Mouse (Mus musculus): ENCODE measurements at regions not wholly inside any gene's neighbourhood (a gene's known extent, or its start where the extent isn't known, plus 50 kb on each side); places are given as distances from the start of the nearest gene placed in this dataset.
A peak's percentile ranks its signal among the peaks of the same experiment; 100 is the strongest.

DNA sequence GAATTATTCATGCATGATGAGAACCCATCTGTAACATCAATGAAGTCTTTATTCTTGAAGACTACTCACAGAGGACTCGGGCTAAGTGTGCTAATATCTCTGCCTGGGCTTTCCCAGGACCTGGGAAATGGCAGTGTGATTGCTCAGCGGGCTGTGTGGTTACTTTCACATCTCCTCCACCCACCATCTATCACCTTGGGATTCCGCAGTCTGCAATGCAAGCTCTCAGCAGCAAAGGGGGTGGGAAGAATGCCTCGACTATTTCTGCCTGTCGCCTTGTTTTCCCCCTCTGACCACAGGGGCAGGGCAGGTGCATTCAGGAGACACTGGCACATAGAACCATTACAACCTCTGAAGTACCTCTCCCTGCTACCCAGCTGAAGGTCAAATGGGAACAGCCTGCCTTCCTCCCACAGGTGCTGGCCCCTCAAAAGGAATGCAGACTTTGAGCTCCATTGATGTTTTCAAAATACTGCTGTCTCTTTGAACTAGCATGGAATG, 319.9 kb downstream of the Sox4 start:
- no peak for DNase-seq

DNA sequence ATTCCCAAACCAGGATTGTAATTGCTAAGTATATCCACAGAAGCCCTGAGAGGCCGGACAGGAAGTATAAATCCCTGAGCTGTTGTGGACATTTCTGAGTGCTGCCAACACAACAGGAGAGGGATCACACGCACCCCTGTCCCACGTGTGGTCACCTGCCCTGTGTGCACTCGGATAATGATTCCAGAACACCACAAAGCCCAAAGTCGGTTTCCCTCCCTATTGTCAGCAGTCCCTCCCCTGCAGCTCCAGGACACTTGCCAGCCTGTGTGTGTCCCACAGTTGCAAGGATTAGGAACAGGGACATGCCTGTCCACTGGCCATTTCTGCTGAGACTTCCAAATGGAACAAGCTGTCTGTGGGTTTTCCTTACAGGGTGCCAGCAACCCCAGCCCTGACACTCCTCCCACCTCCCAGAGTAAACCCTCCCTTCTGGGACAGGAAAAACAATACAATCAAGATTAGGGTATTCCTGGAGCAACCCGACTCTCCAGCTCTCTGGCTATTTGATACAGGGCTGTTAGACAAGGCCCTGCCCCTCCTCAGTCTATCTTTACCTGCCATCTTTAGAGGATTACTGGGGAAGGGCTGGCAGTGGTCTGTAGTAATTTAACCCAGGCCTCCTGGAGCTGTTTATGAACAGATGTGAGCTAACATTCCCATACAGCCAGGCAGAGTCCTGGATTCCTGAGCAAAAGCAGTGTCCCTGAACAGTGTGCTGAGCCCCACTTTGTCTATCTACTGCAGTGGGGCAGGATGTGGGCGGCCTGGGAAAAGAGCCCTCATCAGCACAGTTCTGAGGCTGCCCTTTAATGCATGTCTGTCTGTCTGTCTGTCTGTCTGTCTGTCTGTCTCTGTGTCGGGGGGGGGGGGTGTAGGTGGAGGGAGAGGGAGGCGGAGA, 323.8 kb downstream of the Sox4 start:
- DNase-seq: no peak

DNA sequence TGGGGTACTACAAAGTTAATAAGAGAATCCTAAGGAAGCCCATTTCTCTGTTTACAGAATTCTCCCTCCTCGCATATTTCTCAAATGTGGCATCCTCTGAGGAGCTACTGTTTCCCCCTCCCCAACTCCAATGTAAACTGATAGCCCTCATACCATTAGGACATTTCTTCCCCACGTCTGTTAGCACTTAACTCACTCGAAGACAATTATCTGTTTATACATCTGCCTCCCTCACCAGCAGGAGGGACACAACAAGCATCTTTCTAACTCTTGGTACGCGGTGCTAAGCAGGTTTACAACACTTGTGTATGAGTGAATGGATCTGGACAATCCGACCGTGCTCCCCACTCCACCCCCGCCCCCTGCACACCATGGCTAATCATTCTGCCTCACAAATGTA, 324.8 kb downstream of the Sox4 start:
- no peak for DNase-seq

DNA sequence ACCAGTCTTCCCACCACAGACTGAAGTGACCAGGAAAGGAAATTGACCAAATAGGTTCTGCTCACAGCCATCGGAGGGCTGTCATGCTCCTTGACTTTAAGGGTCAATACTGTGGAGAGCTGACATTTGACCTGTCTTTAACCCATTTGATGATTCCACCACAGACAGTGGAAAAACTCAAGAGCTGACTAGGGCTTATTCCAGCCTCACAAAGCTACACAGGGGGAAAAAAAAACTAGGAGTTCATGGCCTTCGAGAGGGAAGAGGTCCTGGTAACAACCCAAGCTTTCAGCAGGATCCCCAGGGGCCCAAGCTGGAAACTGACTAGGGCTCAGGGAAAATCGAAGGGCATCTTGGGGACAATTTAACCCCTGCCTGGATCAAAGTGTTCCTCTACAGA, 334.6 kb downstream of the Sox4 start:
- no peak for DNase-seq

DNA sequence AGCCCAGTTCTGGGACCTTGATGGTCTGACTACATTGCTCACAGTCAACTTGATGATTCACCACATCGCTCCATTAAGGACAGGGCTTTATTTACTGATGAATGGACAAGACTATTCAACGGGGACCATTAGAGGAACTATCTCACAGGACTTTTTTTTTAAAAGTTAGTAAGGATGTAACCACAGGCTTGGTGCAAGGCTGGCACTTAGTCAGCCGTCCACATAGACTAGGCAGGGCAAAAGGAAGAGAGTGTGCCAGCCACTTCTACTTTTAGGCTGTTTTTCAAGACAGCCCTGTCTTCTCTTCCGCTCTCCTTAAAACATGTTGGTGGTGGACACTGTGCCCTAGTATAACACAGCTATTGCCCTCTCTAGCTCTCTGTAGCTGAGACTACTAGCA, 336.0 kb downstream of the Sox4 start:
- DNase-seq: no peak

DNA sequence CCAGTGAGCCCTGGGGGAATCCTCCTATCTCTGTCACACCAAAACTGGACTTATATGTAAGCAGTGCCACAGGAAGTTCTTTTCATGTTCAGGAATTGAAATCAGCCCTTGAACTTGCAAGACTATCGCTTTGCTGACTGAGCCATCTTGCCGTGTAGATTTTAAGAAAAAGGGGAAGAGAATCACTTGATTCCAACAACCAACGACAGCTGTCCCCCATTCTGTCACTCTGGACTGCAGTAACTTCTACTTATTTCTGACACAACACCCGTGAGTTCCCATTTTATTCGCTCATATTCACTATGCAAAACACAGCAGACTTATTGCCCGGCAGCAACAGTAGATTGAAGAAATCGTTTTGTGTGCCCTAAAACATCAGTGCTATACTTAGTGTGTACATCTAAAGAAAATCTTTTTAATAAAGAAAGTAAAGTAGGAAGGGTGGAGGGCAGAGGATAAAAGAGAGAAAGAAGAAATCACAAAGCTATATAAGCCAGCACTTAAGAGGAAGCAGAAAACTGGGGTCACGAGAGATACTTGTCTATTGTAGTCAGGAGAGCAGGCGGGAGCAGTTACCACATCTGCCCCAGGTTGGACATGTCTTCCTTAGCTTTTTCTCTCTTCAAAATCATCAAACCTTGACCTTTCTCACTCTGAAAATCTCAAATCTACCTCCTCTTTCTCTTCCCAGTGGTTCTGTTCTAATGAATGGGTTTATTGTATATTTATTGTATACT, 336.7 kb downstream of the Sox4 start:
- DNase-seq: no peak

DNA sequence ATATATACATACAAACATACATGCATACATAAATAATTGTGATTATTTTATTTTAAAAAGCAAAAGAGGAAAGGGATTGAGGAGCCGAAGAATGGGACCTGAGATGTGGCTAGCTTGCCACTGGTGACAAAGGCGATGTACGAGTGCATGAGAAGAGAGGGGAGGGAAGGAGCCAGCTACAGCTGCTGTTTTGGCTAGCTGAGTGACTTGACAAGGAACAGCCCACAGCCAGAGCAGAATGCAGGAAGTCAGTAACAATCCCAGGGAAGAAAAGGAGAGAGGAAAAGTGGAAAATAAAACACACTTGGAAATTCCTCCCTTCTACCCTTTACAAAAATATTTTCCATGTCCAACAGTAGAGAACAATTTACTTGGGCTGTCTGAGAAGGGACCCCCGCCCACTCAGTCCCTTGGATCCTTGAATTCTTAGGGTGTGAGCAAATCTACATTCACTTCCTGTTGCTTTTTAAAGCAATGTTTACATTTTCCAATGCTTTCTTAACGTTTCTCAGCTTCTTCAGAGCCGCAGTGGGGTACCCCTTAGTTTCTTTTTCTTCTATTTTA, 345.9 kb downstream of the Sox4 start:
- DNase-seq: no peak

DNA sequence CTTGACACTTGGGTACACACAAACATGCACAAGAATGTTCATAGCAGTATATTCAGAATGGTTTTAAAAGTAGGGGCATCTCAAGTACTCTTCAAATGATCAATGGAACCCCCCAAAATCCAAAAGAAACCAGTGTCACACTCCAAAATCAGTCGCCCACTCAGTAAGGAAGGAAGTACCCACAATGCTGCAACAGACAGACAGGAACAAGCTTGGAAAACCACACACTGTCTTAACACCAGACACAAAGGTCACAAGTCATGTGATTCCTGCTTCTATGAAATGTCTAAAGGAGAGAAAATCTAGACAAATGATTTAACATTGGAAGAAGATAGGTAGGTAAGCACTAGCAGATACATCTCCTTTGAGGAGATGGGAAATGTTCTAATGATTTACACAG, 346.9 kb downstream of the Sox4 start:
- no peak for DNase-seq

DNA sequence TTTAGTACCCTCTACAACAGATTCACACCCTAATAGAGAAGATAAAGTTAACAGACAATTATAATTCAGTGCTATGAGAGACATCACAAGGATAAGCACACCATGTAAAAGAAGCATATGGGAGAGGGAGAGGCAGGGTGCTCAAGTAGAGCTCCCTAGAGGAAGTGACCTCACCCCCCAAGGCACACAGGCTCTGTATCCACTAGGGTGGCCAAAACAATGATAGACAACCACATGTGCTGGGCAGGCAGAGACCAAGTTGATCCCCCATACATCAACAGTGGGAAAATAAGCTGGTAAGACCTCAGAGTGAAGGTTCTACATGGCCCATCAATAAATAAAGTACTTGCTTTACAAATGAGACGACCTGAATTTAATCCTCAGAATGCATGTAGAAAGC, 347.7 kb downstream of the Sox4 start:
- DNase-seq: no peak

DNA sequence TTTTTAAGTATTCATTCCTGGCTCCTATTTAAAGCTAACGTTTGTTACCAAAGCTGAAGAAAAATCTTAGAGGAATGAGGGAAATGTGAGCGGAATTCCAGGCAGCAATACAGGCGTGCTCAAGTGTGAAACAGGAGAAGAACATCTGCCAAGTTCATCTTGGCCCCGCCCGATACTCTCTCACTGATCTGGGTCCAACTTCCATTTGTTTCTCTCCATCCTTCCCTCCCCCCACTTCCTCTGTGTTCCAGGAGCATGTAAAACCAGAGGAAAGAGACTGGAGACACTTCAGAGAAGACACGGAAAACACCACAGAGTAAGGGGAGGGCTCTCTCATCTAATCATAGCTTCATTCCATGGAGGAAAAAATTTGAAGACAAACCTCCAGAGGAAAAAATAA, 346.7 kb downstream of the Gm11361 start:
- no peak for DNase-seq

DNA sequence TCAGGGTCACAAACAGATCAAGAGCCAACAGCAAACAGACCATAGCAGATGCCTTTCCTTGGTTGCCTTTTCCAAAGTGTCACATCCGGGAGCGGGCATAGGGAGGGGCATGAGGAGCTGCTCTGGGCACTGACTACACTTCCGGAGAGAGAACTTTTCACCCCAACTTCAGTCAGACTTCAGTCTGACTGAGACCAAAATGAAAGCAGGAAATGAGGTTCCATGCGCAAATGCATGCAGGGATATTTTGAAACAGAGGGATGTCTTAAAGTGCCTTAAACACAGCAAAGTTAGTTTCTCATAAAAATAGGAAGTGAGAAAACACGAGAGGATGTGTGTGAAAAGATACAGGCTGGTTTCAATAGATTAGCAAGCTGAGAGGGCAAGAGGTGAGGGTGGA, 343.5 kb downstream of the Gm11361 start:
- peak; percentile 55 for DNase-seq

DNA sequence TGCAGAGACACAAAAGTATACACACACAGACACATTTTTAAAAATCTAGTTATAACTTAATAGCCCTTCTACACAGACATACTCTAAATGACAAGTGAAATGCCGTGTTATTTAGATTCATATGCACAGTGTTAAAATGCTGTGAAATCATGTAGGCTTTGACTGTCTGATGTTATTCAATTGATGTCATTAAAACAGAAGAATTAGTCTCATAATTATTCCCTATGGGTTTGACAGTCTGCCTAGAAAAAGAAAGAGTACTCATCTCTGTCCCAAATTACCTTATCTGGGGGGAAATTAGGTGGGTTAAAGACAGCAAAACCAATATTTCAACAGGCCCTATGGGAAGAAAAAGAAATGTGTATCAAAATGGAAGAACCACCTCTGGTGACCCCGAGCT, 339.0 kb downstream of the Gm11361 start:
- no peak for DNase-seq

DNA sequence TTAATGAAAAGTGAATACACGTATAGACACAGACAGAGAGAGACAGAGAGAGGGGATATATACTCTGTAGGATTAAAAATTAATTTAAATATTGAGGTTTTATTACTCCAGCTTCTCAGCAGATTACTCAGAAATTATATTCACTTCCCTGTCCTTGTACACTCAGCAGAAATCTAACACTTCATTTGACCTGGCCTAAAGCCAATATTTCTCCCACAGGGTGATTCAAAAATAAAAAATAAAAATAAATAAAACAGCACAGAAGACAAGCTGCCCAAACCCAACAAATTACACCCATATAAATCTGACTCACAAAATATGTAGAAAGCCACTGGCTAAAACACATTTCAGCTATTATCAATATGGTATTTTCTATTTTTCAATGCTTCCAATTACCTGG, 334.8 kb downstream of the Gm11361 start:
- no peak for DNase-seq

DNA sequence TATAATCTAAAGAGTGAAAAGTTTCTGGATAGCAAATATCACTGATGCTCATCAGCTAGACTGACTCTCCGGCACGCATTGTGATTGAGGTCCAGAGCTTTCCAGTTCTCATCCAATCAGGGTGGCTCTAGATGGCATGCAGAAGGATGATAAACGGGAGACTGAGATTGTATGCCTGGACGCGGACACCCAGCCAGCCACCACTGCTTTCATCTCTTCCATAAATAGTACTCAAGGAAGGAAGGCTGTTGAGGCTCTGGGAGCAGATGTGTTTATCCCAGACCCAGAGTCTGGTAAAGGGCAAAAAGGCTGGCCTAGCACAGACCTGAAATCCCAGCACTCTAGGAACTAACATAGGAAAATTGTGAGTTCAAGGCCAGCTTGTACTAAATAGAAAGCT, 330.6 kb downstream of the Gm11361 start:
- DNase-seq: no peak

DNA sequence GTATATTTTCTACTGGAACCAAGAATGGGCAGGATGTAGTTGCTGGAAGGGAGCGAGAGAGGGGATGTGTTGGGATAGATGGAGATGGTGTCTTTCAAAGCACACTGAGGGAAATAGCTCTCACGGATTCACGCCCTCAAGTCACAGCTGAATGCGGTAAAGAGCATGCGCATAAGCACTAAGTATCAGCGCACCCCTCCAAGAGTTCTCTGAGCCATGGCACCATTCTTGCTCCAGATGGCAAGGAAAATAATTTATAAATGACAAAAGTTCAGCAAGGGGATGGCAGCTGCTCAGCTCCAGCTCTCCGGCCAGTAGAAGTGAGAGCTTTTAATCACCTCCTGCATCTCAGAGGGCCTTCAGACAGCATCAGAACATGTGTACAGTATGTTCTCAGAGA, 329.4 kb downstream of the Gm11361 start:
- no peak for DNase-seq

DNA sequence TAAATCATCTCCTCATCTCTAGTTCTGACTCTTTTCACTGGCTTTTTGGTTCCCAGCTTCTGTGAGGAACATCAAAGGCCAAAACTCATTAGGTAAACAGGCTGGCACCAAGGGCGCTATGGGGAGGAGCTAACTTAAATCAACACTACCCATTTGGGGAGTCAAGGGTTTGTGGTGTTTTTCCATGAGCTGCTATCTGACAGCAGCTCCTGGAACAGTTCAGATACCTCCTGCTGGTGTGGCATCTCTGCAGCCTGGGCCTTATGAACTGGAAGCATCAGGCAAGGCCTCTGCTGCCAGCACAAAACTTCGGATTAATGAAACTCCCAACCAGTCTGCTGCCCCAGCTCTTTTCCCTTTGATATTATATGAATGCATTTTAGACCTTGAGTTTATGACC, 328.8 kb downstream of the Gm11361 start:
- DNase-seq: no peak

DNA sequence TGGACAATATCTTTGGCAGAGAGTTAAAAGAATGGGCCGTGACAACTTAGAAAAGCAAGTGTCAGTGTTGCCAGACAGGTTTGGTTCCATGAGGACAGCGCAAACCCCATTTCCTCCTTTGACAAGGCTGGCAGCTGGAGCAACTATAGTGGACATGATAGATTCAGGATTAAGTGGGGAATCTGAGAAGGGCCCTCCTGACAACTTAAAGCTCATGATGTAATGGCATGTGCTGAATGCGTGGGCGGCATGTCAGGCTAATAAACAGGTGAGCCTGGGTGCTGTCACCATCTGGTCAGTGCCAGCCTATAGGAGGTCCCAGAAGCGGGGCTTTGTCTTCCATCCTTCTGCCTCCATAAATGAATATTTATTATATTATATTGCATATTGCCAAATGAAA, 326.3 kb downstream of the Gm11361 start:
- no peak for DNase-seq

DNA sequence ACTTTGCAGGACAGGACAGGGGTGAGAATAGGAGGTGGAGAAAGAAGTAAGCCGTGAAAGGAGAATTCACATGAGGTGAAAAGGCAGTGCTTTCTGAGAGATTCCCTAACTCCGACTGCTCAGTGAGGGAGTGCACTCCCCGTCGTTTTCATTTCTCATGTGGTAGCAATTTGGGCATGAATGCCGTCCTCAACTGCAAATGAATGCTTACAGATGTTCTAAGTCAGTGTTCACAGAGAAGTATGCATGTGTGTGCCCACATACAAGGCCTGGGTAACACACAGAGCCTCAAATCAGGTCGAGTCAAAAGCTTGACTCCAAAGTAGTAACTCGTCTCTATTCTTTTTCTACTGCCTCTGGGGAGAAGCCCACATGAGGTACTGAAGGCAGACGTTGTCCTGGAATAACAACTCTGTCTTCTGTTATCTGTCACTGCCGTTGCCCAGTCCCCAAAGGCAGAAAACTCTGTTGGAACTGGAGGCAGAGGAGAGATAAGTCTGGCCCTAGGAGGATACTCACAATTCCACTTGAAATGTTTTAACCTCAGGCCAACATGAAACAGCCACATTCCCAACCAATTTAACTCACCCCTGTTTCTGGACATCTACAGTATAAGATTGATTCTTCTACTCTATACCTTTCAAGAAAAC, 318.0 kb downstream of the Gm11361 start:
- DNase-seq: no peak

DNA sequence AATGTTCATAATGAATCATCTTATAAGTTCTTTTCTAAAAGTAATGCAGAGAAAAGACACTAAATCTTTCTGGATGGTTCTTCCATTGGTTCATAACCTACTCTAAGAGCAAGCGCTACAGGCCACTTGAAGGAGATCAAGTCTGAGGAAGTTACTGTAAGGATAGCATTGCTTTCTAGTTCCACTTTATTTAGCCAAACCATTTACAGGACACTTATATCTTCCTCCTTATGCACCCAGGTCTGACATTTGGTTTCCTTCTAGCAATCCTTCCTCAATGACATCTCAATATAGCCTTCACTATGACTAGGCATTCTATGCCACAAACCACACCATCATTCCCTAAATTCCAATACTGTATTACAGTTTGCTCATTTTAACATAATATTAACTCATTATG, 316.0 kb downstream of the Gm11361 start:
- no peak for DNase-seq

DNA sequence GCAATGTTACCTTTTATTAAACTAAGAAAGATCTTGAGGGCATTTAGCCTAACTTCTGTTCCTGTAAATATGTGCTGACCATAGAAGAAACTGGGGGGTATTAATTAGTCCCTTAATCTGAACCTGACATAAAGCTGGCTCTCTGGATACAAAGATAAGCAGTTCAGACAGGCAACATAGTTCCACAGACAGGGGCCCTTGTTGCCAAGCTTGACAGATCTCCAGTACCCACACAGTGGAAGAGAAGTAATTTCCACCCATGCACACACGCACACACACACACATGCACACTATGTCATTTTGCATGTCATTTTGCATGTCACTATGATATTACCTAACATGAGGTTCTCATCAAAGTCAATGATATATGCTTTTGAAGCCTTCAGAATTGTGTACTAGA, 315.1 kb downstream of the Gm11361 start:
- no peak for DNase-seq

DNA sequence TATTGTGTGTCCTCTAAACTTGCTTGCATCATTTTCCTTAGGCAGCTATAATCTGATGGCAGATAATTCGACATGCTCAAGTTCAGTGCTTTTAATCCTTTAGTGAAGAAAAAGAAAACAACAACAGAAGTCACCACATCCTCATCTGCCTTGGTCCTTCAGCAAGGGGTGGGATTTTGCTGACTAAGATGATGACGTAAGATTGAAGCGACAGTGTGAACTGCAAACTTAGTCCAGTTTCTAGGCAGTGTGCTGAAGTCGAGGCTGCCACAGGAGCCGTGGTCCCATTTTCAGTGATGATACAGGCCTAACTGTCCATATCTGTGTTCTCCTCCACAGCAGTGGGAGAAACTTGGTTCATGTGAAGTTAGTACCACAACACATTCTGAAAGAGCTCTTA, 314.4 kb downstream of the Gm11361 start:
- DNase-seq: no peak

DNA sequence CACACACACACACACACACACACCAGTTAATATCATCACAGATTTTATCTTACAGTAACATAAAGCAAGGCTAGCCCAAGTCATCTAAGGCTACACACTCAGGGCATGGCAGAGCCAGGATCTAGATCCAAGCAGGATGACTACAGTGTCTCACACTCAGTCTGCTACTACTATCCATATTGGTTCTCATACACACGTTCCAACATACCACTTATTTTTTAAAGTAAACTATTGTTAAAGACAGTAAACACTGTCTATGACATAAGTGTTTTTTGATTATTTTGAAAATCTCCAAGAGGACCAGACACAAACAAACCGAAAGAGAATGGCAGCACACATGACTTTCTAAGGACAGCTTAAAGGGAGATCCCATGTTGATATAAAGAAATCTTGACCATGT, 306.3 kb downstream of the Gm11361 start:
- DNase-seq: no peak

DNA sequence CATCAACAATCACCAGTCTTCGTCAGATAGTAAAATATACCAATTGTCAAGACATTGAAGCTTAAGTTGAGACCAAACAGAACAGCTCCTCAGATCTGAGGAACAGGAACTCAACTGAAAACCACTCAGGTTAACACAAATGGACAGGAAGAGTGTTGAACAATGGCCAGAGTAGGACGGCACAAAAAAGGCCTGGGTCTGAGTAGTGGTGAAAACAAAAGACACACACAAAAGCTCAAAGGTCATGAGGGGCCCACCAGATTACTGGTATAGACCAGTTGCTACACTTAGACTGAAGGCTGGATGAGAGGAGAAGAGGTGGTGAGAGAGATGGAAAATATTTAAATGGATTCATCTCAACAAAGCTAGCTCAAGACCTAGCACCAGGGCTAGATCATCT, 302.8 kb downstream of the Gm11361 start:
- DNase-seq: no peak

Measured in thymus, postnatal 25 days (tissue).